Mouse (Mus musculus): ENCODE measurements around the gene Sema5b.

Sema5b gene

GRCm38 (mm10) chr16:35592274-35593065 lies 51.5 kb downstream of the Sema5b start:
- DNase-seq (ENCODE audit: low read depth), result no peak

- no peak for DNase-seq (ENCODE audit: low read depth)
Measured at GRCm38 (mm10) chr16:35593474-35593873, 52.5 kb downstream of the Sema5b start.

GRCm38 (mm10) chr16:35596241-35596640 lies 55.3 kb downstream of the Sema5b start:
- DNase-seq (ENCODE audit: low read depth), result no peak

GRCm38 (mm10) chr16:35596661-35597350 lies 55.9 kb downstream of the Sema5b start:
- no peak for DNase-seq (ENCODE audit: low read depth)

- DNase-seq (ENCODE audit: low read depth), result no peak
Measured at GRCm38 (mm10) chr16:35597991-35598390, 57.0 kb downstream of the Sema5b start.

- DNase-seq (ENCODE audit: low read depth), result no peak
Measured at GRCm38 (mm10) chr16:35598802-35599201, 57.9 kb downstream of the Sema5b start.

- DNase-seq (ENCODE audit: low read depth), result no peak
Measured at GRCm38 (mm10) chr16:35600282-35600681, 59.3 kb downstream of the Sema5b start.

GRCm38 (mm10) chr16:35601426-35601825 lies 60.5 kb downstream of the Sema5b start:
- DNase-seq (ENCODE audit: low read depth), result no peak

- DNase-seq (ENCODE audit: low read depth), result no peak
Measured at GRCm38 (mm10) chr16:35602529-35602928, 61.6 kb downstream of the Sema5b start.

- no peak for DNase-seq (ENCODE audit: low read depth)
Measured at GRCm38 (mm10) chr16:35603729-35604522, 63.0 kb downstream of the Sema5b start.

- no peak for DNase-seq (ENCODE audit: low read depth)
Measured at GRCm38 (mm10) chr16:35607250-35607649, 66.3 kb downstream of the Sema5b start.

GRCm38 (mm10) chr16:35608244-35608643 lies 67.3 kb downstream of the Sema5b start:
- DNase-seq (ENCODE audit: low read depth), result no peak

- DNase-seq (ENCODE audit: low read depth), result no peak
Measured at GRCm38 (mm10) chr16:35609561-35609960, 68.6 kb downstream of the Sema5b start.

- DNase-seq (ENCODE audit: low read depth), result no peak
Measured at GRCm38 (mm10) chr16:35613851-35614804, 73.2 kb downstream of the Sema5b start.

GRCm38 (mm10) chr16:35617732-35618131 lies 76.8 kb downstream of the Sema5b start:
- no peak for DNase-seq (ENCODE audit: low read depth)

GRCm38 (mm10) chr16:35623026-35623425 lies 82.1 kb downstream of the Sema5b start:
- no peak for DNase-seq (ENCODE audit: low read depth)

- no peak for DNase-seq (ENCODE audit: low read depth)
Measured at GRCm38 (mm10) chr16:35623986-35624385, 83.0 kb downstream of the Sema5b start.

- no peak for DNase-seq (ENCODE audit: low read depth)
Measured at GRCm38 (mm10) chr16:35624877-35625276, 83.9 kb downstream of the Sema5b start.

- no peak for DNase-seq (ENCODE audit: low read depth)
Measured at GRCm38 (mm10) chr16:35625286-35626020, 84.5 kb downstream of the Sema5b start.

GRCm38 (mm10) chr16:35627992-35628607 lies 87.2 kb downstream of the Sema5b start:
- peak; percentile 56 for DNase-seq (ENCODE audit: low read depth)

Measured in naive thymus-derived CD4-positive, alpha-beta T cell, adult 2 months (primary cell).